Mouse (Mus musculus) monocyte, adult 59 days (primary cell): ENCODE data around the gene Plcb4. TPM values are rescaled to one million over a fixed set of nuclear protein-coding genes. Genes with fewer than 3 reads are reported as not detected.

ENCODE experiments used
- total RNA-seq, 2 experiments: library from RNA; stranded (reverse); gene quantifications; one replicate each; pipeline ENCODE4 v1.2.4; 2023

Gene Plcb4
- total RNA-seq: 1 to 10 TPM; 2.7 to 6.1 TPM

DNA sequence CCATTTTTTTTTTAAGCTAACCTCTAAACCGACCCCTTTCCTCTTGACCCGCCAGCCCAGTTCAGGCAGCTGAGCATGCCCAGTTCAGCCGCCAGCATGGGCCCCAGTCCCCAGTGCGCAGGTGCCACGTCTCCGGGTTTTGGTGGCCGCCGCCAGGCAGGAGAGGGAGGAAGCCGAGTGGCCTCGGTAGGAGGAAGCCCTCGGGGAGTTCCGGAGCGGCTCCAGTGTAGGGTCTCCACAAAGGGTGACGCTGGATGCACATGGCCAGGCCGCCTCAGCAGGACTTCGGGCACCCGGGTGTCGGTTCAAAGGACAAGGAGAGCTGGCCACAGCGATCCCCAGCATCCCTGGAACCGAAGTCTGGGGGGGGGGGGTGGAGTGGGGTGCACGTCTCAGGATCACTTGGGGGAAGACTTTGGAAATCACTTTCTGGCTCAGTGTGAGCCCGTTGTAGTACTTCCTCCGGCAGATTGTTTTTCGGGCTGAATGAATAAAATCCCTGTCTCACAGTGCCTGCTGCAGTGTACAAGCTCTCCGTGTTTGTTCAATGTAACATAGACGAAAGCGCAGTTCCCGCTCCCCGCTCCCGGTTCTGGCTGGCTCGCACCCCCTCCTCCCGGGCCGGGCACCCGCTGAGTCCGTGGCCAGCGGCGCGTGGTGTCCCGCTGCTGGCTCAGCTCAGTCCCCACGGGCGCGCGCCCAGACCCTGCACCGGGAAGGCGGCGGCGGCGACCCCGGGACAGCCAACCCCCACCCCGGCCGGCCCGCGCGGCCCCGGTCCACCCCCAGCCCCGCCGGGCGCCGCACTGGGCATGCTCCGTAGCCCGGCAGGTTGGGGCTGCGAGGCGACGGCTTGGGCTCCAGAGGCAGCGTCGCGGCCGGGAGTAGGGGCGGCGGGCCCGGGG, at the start of gene Plcb4:
TSS of gene Plcb4 (plus strand) at position 526 of the 905 bp plus-strand sequence.

DNA sequence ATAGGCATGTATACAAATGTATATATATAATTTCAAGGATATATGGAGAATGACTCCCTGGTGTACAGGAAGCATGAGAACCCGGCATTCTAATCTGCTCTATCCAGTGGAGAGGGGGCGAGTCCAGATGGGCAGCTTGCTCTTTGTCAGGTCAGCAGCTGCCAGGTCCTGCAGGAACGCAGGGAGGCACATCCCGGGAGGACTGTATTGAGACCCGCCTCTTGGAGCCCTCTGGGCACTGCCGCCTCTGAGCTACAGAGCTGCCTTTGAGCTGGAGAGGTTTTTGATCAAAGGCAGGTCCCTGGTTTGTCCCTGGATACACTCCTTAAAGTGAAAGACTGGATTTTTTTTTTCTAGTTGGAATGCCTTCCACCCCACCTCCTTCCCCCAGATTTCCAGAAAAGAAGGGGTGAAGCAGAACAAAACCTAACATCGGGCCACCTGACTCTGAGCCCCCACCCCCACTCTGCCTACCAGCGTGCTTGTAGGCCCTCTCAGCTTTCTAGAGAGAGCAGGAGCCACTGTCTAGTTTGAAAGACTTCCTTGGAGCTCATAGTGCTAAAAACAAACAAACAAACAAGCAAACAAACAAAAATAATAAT, 393.0 kb downstream of the Plcb4 start, which contains the start of gene Lamp5:
TSS of gene Lamp5 (plus strand) at position 552 of the 602 bp plus-strand sequence.

